Mouse (Mus musculus): ENCODE data around the gene Bola2.

Bola2 gene

GRCm38 (mm10) chr7:126695210-126695611 lies at the start of gene Bola2:
Bola2 (plus strand) TSS chr7:126695401.
- in situ Hi-C loops (cut with MboI; ENCODE audit: low pct_unique_long_range_greater_than_20kb in 1 of 2, low sequenced_read_pairs in 2 of 2, unreplicated experiment in 1 of 2), result loop anchor here in 1 of 2 experiments (10.0 kb wide), 1 partner anchor 50 kb away; the partner anchor contains the start of gene Sgf29

- in situ Hi-C loops (cut with MboI; ENCODE audit: low pct_unique_long_range_greater_than_20kb in 1 of 2, low sequenced_read_pairs in 2 of 2, unreplicated experiment in 1 of 2), result loop anchor here in 1 of 2 experiments (10.0 kb wide), 1 partner anchor 49 kb away; the partner anchor contains the start of genes Bola2 and Slx1b
Observed at GRCm38 (mm10) chr7:126645708-126646107, 49.5 kb upstream of the Bola2 start.

- in situ Hi-C loops (cut with MboI; ENCODE audit: low pct_unique_long_range_greater_than_20kb in 1 of 2, low sequenced_read_pairs in 2 of 2, unreplicated experiment in 1 of 2), result loop anchor here in 1 of 2 experiments (10.0 kb wide), 1 partner anchor 46 kb away; the partner anchor contains the start of genes Bola2 and Slx1b
Observed at GRCm38 (mm10) chr7:126648486-126648885, 46.7 kb upstream of the Bola2 start.

GRCm38 (mm10) chr7:126649231-126650051 lies 45.8 kb upstream of the Bola2 start, which contains the start of gene Sgf29:
Sgf29 (plus strand) TSS chr7:126649309.
- in situ Hi-C loops (cut with MboI; ENCODE audit: low pct_unique_long_range_greater_than_20kb in 1 of 2, low sequenced_read_pairs in 2 of 2, unreplicated experiment in 1 of 2), result loop anchor here in 1 of 2 experiments (10.0 kb wide), 1 partner anchor 45 kb away; the partner anchor contains the start of genes Bola2 and Slx1b

- in situ Hi-C loops (cut with MboI; ENCODE audit: low pct_unique_long_range_greater_than_20kb in 1 of 2, low sequenced_read_pairs in 2 of 2, unreplicated experiment in 1 of 2), result no loop called here
Observed at GRCm38 (mm10) chr7:126650852-126651251, 44.3 kb upstream of the Bola2 start.

GRCm38 (mm10) chr7:126653991-126654390 lies 41.2 kb upstream of the Bola2 start:
- in situ Hi-C loops (cut with MboI; ENCODE audit: low pct_unique_long_range_greater_than_20kb in 1 of 2, low sequenced_read_pairs in 2 of 2, unreplicated experiment in 1 of 2), result no loop called here

GRCm38 (mm10) chr7:126655695-126656094 lies 39.5 kb upstream of the Bola2 start:
- in situ Hi-C loops (cut with MboI; ENCODE audit: low pct_unique_long_range_greater_than_20kb in 1 of 2, low sequenced_read_pairs in 2 of 2, unreplicated experiment in 1 of 2), result no loop called here

GRCm38 (mm10) chr7:126657522-126657921 lies 37.7 kb upstream of the Bola2 start:
- in situ Hi-C loops (cut with MboI; ENCODE audit: low pct_unique_long_range_greater_than_20kb in 1 of 2, low sequenced_read_pairs in 2 of 2, unreplicated experiment in 1 of 2), result no loop called here

- in situ Hi-C loops (cut with MboI; ENCODE audit: low pct_unique_long_range_greater_than_20kb in 1 of 2, low sequenced_read_pairs in 2 of 2, unreplicated experiment in 1 of 2), result no loop called here
Observed at GRCm38 (mm10) chr7:126659771-126660170, 35.4 kb upstream of the Bola2 start.

- in situ Hi-C loops (cut with MboI; ENCODE audit: low pct_unique_long_range_greater_than_20kb in 1 of 2, low sequenced_read_pairs in 2 of 2, unreplicated experiment in 1 of 2), result no loop called here
Observed at GRCm38 (mm10) chr7:126663646-126664045, 31.6 kb upstream of the Bola2 start.

- in situ Hi-C loops (cut with MboI; ENCODE audit: low pct_unique_long_range_greater_than_20kb in 1 of 2, low sequenced_read_pairs in 2 of 2, unreplicated experiment in 1 of 2), result no loop called here
Observed at GRCm38 (mm10) chr7:126665269-126665668, 29.9 kb upstream of the Bola2 start.

- in situ Hi-C loops (cut with MboI; ENCODE audit: low pct_unique_long_range_greater_than_20kb in 1 of 2, low sequenced_read_pairs in 2 of 2, unreplicated experiment in 1 of 2), result no loop called here
Observed at GRCm38 (mm10) chr7:126667495-126668090, 27.6 kb upstream of the Bola2 start.

GRCm38 (mm10) chr7:126668452-126668851 lies 26.7 kb upstream of the Bola2 start:
- in situ Hi-C loops (cut with MboI; ENCODE audit: low pct_unique_long_range_greater_than_20kb in 1 of 2, low sequenced_read_pairs in 2 of 2, unreplicated experiment in 1 of 2), result no loop called here

- in situ Hi-C loops (cut with MboI; ENCODE audit: low pct_unique_long_range_greater_than_20kb in 1 of 2, low sequenced_read_pairs in 2 of 2, unreplicated experiment in 1 of 2), result no loop called here
Observed at GRCm38 (mm10) chr7:126670152-126670551, 25.0 kb upstream of the Bola2 start.

- in situ Hi-C loops (cut with MboI; ENCODE audit: low pct_unique_long_range_greater_than_20kb in 1 of 2, low sequenced_read_pairs in 2 of 2, unreplicated experiment in 1 of 2), result no loop called here
Observed at GRCm38 (mm10) chr7:126672111-126672510, 23.1 kb upstream of the Bola2 start.

- in situ Hi-C loops (cut with MboI; ENCODE audit: low pct_unique_long_range_greater_than_20kb in 1 of 2, low sequenced_read_pairs in 2 of 2, unreplicated experiment in 1 of 2), result no loop called here
Observed at GRCm38 (mm10) chr7:126675104-126675503, 20.1 kb upstream of the Bola2 start.

GRCm38 (mm10) chr7:126676207-126676606 lies 19.0 kb upstream of the Bola2 start, which contains the start of gene Sult1a1:
Sult1a1 (minus strand) TSS chr7:126676432.
- in situ Hi-C loops (cut with MboI; ENCODE audit: low pct_unique_long_range_greater_than_20kb in 1 of 2, low sequenced_read_pairs in 2 of 2, unreplicated experiment in 1 of 2), result no loop called here

GRCm38 (mm10) chr7:126676631-126677220 lies 18.5 kb upstream of the Bola2 start:
- in situ Hi-C loops (cut with MboI; ENCODE audit: low pct_unique_long_range_greater_than_20kb in 1 of 2, low sequenced_read_pairs in 2 of 2, unreplicated experiment in 1 of 2), result no loop called here

All from mouse embryonic stem cell (cell line).